Mouse (Mus musculus): ENCODE data around the gene Kcnj8.

The Kcnj8 gene

DNA sequence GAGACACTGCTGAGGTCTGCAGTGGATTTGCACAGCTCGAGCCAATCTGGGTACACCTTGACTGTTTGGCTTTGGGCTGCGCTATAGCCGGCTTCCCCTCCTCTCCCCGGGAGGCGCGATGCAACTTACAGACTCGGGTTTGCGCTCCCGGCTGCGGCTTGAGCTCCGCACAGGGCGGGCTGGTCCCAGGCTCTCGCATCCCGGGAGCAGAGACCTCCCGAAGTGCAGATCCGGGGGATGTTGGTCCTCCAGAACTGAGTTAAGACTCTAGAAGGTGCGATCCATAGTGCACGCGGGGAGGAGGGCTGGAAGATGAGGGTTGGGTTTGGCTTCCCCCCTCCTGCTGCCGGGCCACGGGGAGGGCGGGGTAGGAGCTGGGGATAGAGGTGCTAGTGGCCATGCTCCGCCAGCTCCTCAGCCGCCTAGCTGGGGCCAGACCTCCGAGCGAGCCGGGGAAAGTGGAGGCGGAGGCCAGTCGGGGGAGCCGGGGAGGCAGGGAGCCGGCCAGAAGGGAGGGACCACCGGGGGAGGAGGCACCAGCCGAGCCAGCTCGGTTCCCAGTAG lies at the start of gene Kcnj8:
TSS of gene Kcnj8 (minus strand) at position 560 of the 564 bp plus-strand sequence.
- no peak for DNase-seq

DNA sequence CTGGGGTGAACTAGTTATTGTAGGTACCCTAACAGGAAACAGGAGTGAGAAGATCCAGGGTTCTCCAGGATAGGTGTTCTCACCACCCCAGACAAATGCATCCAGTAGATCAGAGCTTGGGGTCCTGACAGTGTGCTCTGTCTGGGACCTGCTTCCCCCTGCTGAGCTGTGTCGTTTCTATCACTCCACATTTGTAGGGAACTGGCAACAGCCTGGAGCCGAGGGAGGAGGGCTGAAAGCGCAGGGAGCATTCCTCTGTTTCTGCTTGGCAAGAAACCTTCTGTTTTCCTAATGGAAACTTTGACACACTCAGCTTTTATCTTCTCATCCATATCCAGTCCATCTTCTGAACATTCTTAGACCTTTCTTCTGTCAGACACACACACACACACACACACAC lies 45.2 kb upstream of the Kcnj8 start:
- DNase-seq = no peak

DNA sequence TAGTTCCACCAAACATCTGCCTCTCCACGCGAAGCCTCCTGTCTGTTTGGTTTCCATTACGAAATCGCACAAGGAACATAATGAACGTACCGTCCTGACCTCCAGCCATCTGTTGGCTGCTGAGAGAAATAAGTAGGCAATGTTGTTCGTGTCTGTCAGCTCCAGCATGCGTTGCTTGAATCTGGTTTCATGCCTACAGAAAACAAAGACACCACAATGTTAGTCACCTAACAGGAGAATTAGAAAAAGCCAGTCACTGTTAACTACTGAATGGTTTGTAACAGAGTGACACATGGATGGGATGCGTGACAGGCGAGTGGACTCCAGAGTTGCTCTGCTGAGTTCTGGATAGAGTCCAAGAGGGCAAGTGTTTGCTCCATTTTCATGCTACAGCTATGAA lies 42.9 kb upstream of the Kcnj8 start:
- peak; percentile 8 for DNase-seq

DNA sequence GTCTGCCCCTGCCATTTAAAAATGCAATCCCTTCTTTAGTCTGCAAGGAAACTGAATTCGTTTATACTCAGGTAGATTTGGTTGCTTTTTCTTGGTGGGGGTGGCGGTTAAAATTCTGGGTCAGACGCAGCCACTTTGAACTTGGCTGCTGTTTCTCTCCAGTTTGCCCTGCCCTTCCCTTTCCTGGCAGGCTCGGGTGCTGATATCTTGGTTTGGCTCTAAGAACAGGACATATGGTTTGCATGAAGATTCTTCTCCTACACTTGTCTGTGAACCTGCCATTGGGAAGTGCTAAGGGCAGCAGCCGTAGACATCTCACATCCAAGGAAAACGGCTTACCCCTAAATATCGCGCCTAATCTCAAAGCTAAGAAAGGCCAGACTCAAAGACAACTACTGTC lies 41.0 kb upstream of the Kcnj8 start:
- DNase-seq = no peak

DNA sequence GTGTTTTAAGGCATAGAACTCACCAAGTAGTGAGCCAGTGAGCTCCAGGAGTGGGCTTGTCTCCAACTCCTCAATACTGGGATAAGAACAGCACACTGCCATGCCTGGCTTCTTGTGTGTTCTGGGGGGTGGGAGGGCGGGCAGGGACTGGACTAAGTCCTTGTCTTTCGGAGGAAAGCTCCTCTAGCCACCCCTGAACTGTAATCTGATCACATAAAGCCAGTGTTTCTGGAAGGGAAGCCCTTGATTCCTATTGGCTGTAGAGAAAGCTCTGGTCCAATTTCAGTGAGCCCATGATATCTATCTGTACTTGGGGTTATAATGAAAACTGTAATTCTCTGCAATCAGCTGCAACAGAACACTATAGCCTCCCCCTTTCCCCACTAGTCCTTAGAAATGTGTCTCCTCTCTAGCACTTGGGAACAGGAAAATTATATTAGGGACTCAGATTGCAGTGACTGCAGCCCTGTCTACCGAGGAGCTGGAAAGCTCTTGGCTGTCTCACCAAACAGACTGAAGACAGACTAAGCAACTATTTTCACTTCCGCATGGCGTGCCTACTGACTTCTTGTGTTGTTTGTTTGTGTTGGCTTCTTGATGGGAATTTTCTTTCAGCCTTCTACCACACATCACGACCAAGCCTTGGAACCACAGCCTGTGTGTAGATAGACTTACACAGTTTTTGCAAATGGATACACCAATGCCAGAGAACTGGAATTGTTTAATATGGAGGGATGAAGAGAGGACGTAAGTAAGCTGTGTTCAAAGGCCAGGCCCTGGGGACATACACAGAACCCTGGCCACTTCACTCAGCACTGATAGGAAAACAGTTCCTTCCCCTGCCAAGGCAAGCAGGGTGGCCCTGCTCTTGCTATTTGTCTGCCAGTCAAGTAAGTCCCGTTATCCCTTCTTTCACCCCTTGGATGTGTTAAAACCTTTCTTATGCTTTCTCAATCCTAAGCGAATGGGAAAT lies 38.3 kb upstream of the Kcnj8 start:
- no peak for DNase-seq

DNA sequence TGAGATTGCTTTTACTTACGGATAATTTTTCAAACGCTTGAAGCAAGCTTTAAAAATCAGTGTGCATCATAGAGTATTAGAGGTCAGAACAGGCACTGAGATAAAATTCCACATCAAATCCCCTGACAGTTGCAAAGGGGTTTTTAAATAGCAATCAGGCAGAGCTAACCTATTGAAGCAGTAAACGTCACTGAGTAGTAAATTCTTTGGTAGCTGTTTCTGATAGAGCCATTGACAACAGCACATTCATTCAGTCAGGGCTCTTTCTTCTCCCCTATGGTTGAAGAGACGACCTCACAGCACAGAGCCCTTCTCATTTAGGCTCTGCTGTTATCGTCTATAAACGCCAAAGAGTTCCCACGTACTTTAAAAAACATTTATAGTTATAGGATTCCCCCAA lies 35.7 kb upstream of the Kcnj8 start:
- DNase-seq = no peak

DNA sequence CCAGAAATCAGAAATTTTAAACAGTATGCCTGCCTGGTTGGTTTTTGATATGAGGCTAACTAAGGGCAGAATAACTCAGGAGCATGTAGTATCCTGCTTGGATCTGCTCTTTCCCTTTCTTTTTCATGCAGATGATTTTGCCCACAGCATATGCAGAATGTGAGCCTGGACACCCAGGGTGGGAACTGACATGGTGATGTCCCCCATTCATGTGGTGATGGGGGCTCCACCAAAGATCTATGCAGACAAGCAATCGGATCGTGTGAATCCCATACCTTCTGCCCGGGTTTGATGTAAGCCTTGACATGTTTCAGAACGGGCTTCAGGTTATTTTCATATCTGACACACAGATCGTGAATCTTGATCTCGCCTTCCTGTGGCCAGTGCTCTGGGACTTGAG lies 31.4 kb upstream of the Kcnj8 start:
- no peak for DNase-seq

DNA sequence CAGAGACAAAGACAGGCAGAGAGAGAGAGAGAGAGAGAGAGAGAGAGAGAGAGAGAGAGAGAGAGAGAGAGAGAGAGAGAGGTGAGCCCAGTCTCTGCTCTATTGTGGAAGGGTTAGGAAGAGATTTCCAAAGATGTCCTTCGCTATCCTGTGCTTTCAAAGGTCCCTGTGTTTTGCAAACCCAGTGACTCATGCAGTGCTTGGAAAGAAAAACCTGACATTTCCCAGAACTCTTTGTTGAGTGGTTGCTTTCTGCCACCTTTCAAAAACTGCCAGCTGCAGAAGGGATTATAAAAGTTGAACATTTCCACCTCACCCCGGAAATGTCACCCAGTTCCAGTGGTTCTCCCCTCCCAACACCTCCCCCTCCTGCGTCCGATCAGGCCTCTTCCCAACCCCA lies 7.4 kb upstream of the Kcnj8 start:
- DNase-seq = no peak

DNA sequence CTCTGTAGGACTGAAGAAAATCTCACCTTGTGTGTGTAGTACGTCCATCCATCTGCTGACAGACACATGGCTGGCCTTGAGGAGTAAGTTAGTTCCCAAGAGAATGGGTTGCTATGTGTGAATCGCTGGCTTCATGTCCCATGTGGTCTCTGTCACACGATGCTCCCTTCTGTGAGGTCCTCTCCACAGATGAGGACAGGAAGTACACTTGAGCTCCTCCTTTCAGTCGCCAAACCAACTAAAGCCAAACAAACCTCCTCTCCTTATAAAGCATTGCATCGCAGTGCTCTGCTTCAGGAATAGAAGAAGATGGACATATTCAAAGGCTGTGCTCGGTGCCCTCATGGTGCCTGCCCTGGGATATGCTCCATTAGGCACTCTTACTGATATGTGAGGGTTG lies 6.4 kb upstream of the Kcnj8 start:
- no peak for DNase-seq

DNA sequence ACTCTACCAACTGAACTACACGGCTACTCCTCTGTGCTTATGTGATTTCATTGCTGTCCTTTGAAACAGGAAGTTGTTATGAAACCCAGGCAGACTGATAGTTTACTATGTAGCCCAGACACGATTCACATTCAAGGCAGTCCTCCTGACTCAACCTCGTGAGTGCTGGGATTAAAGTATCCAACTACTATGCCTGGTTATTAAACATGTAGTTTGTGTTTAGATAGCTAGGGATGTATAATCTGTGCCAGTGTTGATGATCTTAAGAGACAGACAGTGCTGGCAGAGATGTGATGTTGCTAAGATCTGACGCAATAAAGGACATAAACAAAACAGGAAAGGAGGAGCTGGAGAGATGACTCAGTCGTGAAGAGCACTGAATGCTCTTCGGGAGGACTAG lies 1.5 kb upstream of the Kcnj8 start:
- no peak for DNase-seq

DNA sequence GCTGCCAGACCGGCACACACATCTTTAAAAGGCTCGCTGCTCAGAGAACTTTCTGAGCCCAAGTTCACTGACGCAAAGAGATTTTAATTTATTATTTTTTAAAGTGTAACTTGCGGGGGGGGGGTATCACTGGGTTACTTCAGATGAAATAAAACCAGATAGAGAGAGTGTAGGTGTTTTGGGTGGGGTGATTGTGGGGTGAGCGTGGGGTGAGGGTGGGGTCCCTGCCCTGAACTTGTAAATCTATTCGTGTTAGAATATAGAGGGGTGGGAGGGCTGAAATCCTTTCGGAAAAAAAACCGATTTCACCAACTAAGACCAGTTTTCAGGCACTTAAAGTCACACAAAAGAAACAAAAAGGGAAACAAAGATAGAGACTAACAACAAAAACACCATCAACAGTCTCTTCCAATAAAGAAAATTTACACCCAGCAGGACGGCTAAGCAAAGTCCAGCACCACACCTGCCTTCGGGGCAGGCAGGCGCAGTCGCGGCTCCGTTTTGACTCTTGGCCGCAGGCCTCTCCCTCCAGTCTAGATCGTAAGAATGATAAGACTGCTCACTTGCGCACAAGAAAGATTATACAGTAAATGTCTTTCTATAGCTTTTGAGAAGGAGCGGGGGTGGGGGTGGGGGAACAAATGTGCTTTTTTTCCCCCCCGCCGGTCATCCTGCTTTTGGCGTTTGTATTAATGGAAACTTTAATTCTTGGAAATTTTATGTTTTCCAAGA lies 381 bp upstream of the Kcnj8 start:
- DNase-seq = no peak

DNA sequence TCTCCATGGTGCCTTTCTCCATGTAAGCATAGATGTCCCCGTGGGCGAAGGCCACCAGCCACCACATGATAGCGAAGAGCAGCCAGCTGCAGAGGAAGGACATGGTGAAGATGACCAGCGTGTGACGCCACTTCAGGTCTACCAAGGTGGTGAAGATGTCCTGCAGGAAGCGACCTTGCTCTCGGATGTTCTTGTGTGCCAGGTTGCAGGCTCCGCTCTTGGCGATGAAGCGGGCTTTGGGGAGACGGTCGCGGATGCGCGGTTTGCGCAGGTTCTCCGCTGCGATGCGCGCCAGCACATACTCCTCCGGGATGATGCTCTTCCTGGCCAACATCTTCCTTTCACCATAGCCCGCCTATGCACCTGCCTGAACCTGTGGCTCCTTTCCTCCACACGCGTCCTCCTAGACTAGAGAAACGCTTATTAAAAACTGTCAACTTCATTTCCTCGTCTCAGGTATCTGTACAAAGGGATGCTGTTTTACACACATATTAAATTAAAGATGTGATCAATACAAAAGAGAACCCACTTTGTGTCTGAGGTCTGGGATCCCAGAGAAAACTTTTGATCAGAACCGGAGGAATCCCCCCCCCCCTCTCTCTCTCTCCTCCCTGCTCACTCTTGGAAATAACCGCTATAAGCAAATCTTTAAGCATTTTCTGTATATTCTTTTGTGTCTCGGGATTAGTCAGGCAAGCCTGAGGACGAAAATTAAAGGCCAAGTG lies 1.2 kb downstream of the Kcnj8 start:
- no peak for DNase-seq

DNA sequence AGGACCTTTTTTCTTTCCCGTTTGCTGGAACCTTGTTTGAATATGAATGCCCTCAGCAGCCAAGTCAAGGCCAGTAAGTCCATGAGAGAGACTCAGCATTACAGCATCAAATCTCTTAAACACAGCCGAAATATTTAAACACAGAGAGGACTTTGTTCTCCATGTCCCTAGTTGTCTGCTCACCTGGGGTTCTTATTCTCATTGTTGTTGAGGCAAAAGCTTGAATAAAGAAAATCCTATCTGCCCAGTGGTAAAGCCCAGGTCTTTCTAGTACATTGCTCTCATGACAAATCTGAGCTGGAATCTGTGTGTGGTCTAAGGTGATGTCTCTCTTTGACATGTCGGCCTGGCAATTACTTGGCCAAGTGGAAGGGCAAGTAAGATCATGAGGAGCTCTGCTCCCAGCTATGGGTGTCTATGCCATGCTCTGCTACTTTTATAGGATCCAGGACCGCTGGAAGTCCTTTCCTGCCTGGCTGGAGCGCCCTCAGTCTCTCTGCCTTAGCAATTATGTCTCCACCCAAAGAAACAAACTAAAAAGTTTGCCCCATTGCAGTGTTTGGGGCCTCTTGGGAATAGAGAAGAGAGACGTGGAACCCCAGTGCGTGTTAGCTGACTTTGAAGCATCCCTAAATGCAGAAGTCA lies 2.6 kb downstream of the Kcnj8 start:
- no peak for DNase-seq

DNA sequence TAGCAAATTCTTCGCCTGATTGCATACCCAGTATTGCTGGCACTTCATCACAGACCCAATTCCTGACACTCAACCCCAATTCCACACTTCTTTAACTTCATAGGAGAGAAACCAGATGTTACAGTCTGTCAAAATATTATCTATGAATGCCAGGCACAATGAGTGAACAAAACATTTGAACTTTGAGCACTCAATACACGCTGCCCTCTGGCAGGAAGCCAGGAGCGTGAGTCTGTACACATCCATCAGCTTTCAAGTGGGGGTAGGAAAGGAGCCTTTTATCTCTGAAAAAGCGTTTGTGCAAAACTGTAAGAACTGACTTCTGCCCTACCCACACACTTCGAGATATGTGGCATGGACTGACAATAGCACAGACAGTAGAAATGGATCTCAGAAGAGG lies 4.0 kb downstream of the Kcnj8 start:
- no peak for DNase-seq

DNA sequence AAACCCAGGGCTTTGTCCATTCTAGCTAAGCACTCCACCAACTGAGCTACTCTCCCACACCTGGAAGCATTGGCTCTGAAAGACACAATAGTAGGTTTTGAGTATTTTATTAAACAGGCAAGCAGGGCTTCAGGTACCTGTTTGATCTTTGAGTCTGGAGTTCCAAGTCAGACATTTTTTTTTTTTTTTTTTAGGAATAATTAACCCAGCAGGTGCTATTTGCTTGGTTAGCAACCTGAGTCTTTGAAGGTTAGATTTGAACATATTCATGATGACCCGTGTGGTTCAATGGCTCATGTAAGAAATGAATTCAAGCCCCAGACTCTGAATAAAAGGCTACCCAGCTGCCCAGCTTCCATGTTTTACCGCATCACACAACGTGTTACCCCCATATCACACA lies 6.7 kb downstream of the Kcnj8 start:
- DNase-seq = no peak

DNA sequence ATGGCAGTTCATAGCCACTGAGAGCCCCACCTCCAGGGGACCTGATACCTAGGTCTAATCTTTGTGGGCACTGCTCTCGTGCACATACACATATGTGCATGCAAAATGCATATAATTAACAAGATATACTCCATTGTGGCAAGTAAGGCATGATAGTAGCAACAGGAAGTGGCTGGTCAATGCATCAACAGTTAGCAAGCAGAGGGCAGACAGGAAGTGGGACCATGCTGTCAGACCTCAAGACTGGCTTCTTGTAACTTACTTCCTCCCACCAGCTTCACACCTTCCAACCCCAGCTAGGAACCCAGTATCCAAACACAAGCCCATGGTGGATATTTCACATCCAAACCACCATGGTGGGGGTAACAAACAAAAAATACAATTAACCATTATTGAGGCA lies 10.3 kb downstream of the Kcnj8 start:
- no peak for DNase-seq

DNA sequence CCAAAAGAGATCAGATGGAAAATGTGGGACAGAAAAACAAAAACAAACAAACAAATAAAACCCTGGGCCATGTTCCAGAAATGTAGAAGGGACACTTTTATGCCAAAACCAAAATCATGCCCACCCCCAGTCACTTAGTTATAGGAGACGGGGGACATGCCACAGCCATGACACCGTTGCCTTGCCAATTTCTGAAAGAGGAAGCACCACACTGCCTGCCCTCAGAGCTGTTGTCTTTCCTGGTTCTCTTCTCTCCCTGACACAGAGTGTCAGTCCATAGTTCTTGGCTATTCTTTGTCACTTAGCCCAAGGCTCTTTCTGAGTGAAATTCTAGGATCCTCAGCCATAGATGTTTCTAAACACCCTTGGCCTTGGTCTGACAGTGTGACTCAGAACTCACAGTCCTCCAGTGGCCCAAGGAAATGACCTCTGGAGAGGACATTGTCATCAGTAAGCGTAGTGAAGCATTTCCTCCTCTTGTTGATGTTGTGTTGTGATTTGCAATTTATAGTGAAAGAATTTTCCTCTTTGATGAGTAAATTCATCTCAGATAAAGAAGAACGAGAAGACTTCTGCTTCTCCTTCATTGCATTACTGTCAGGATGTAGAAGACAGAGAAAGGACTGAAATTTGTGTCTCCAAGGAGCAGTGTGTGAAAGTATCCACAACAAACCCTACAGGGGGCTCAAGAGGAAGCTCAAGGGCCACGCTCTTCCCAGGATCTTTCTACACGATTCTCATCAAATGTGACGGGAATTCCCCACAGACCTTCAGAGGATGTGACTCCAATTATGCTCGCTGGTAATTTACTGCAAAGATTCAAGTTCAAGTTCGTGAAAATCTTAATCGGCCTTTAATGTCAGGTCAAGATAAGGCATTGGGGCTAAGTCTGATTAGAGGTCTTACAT lies 12.4 kb downstream of the Kcnj8 start:
- no peak for DNase-seq

DNA sequence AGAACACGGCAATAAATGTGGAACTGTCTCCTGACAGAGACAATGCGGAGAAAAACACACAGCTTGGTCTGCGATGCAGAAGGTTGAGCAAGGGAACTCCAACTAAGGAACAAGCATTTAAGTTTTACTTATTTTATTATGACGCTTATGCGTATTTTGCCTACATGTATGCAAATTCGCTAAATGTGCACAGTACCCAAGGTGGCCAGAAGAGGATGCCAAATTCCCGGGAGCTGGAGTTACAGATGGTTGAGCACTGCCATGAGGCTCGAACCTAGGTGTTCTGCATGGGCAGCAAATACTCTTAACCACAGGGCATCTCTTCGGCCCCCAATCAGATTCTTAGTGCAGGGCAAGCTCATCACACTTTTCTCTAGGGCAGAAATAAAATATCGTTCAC lies 13.3 kb downstream of the Kcnj8 start:
- no peak for DNase-seq

DNA sequence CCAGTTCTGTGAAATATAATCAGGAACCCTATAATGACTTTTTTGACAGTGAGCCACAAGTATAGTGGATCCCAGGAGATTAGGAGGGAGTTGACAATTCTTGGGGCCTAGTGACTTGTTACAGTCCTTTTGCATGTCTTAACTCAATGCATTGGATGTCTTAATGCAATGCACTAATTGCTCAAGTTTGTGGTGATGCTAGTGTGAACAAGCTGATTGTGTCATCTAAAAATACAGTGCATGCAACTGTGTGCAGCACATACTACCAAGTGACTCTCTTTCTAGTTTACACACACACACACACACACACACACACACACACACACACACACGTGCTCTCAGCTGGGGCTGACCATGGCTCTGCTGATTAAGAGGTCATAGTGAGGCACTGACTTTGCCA lies 15.4 kb downstream of the Kcnj8 start:
- DNase-seq = no peak

DNA sequence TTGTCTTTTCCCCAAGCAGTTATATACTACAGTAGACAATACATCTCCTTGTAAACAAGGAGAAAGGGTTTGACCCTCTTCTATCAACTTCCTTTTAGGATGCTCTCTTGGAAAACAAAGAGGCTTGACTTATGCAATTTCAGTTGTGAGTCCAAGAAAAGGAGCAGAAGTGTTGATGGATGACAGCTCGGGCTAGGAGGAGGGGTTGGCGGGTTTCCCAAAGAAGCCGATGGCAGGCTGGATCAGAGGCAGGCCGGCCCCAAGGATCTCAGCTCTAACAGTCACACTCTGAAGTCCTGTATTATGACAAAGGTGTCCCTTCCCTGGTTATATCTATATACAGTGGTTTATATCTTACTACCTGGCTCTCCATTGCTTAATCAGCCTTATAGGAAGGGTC lies 19.9 kb downstream of the Kcnj8 start:
- no peak for DNase-seq

DNA sequence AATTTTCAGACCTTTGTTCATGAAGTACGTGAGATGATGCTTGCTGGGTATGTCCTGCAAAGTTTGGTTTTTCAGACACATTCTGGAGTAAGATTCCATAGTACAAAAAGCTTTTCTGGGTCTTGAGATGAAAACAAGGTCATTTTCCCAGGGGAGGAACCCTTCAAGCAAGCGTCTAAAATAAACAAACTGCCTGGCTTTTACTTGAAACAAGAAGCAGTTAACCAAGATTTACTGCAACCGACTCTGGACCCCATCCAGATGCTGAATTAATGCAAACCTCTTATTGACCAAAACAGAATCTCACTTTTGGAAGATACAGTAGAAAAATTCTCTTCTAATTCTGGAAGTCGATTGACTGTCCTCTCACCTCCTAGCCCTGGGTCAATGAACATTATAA lies 20.5 kb downstream of the Kcnj8 start:
- DNase-seq = no peak

DNA sequence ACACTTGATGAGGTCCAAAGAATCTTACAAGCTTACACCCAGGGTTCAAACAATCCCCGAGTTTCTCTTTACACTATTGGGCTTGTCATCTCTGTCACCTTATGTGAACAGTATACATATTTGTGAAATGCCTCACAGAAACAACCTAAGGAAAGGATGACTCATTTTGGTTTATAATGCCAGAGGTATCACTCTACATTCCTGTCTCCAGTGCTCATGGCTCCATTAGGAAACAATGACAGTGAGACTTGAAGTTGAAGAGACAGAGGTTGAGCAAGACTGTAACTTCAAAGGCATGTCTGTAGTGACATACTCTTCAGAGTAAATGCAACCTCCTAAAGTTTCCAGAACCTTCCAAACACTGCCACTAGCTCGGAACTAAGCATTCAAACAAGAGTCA lies 23.0 kb downstream of the Kcnj8 start:
- no peak for DNase-seq

Data from cerebellum, adult 9-10 months (tissue).